Mouse (Mus musculus) layer of hippocampus, postnatal 25 days (tissue): Measurements from ENCODE around the gene Zg16. TPM values are rescaled to one million over a fixed set of nuclear protein-coding genes. Genes with fewer than 3 reads are reported as not detected.
A peak's percentile ranks its signal among the peaks of the same experiment; 100 is the strongest.
"Not testable (repeated sequence)": the region's sequence is repeated elsewhere in the genome, so short reads cannot be mapped to it uniquely, and the experiment has no call there.

ENCODE experiments used
- DNase-seq, 2 experiments: peaks; one replicate each; pipeline ENCODE4 v3.0.0; 2022; ENCODE audit warnings: mixed read lengths in 2 of 2, low spot score in 1 of 2; ENCODE audit errors: extremely low spot score in 1 of 2
- total RNA-seq, 2 experiments: library from RNA; stranded (reverse); gene quantifications; 2 replicates each; pipeline ENCODE4 v1.2.3; 2021

The Zg16 gene
- total RNA-seq, 2 experiments from 2014 or later = not detected

- peak; percentile 57 to 71 for DNase-seq
Measured at GRCm38 (mm10) chr7:127104560-127105332, 17.6 kb upstream of the Zg16 start.

GRCm38 (mm10) chr7:127103960-127104359 is 16.8 kb upstream of the Zg16 start:
- no peak for DNase-seq

DNA sequence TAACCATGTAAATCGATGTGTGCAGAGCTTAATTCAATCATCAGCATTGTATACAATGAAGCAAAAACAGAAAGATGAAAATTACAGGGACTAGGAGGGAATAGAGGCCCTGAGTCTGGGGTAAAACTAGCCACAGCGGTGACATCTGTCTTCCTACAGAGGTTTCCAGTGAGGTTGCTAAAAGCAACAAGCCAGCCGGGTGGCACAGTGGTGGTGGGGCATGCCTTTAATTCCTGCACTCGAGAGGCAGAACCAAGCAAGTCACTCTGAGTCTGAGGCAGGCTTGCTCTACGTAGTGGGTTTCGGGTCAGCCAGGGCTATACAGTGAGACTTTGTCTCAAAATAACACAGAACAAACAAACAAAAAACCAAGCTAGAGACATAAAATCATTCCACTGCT is 15.0 kb upstream of the Zg16 start:
- no peak for DNase-seq

GRCm38 (mm10) chr7:127101451-127102016 is 14.4 kb upstream of the Zg16 start:
- no peak for DNase-seq

- DNase-seq = no peak
Measured at GRCm38 (mm10) chr7:127099528-127099927, 12.4 kb upstream of the Zg16 start.

DNA sequence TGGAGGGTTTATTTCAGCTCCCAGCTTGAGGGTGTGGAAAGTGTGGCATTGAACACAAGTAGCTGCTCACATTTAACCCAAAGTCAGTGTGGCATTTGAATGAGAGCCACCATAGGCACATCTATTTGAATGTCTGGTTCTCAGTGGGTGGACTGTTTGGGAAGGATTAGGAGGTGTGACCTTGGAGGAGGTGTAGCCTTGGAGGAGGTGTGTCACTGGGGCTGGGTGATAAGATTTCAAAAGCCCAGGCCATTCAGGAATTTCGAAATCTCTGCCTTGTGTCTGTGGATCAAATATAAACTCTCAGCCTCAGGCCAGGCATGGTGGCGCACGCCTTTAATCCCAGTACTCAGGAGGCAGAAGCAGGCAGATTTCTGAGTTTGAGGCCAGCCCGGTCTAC is 11.8 kb upstream of the Zg16 start:
- DNase-seq = no peak

GRCm38 (mm10) chr7:127098521-127098920 is 11.4 kb upstream of the Zg16 start:
- no peak for DNase-seq

- DNase-seq = no peak
Measured at GRCm38 (mm10) chr7:127096456-127096855, 9.3 kb upstream of the Zg16 start.

DNA sequence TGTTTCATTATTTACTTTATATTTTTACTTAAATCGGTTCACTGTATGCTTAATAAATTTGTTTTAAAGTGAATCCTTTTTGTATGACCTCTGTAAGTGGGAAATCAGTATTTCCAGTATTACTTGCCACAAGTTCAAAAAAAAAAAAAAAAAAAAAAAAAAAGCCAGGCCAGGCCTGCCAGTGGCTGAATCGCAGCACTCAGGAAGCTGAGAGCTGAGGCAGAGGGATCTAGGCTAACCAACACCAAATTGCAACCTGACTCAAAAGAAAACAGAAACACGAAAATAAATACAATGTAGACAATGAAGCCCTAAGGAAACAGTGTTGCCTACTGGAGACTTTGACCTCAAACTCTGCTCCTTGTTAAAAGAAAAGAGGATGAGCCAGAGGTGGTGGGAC is 6.8 kb upstream of the Zg16 start:
- no peak for DNase-seq

DNA sequence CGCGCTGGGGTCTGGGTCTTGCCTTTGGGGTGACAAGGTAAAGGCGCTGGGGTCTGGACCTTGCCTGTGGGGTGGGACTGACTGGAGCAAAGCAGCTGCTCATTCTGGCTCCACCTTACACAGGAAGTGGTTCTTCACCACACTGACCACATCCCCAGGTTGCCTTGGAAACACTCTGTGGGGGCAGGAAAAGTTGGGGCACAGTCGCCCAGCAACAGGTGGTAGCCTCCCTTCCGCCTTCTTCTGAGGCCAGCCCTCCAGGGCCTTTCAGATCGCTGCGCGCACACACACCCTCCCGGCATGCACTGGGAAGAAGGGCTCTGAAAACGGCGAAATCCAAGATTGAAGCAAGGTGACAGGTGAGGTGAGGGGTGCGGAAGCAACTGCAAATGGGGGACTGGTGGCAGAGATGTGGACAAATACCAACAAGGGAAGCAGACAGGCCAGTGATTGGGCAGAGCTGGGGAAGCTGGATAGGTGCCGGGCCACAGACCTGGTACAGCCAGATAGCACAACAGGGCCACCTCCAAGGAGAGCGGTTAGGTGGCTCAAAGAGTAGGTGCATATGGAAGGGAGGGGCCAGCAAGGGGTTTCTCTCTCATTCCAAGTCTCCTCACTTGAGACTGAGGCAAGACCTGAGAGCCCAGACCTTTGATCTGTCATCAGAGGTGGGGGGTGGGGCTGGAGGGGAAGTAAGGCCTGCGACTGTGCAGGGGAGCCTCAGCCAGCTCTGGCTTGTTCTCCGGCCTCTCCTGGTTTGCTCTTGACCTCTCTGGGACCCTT is 4.2 kb upstream of the Zg16 start, which contains the start of gene AI467606:
Gene AI467606 (plus strand): TSS at position 246 of the 783 bp plus-strand sequence.
- no peak for DNase-seq

GRCm38 (mm10) chr7:127090154-127091113 is 3.3 kb upstream of the Zg16 start:
- no peak for DNase-seq

DNA sequence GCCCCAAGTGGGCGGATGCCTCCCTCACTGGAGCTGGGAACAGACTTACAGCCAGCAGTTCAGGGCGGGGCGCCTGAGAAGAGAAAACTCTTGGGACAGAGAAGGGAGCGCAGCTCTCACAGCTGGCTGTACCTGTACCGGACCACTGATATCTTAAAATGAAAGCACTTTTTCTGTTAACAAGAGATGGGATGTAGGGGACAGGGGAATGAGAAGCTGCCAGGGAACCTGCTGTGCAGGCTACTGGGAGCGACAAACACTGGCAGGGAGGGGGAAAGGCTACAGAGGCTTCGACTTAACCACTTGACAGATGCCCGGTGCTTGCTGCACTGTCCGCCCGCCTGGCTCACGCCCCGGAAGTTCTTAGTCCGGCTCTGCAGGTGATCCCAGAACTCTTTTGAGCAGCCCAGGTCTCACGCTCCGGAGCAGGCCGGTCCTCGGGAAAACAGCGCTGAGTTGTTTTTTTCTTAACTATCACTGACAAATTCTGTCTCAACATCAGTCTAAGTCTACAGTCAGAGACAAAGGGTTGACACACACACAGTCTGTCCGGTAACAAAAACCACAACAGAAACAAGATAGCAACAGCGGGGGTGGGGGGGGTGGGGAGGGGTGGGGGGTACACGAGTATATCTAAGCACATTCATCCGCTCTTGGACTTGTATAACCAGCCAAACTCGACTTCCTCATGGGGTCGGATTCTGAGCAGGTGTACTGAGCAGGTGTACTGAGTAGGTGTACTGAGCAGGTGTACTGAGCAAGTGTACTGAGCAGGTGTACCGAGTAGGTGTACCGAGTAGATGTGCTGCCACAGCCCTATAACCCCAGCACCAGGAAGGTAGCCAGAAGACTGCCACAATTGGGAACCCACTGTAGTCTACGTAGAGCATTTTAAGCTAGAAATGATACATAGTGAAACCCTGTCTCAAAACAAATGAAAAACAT is 2.0 kb upstream of the Zg16 start:
- DNase-seq = no peak

DNA sequence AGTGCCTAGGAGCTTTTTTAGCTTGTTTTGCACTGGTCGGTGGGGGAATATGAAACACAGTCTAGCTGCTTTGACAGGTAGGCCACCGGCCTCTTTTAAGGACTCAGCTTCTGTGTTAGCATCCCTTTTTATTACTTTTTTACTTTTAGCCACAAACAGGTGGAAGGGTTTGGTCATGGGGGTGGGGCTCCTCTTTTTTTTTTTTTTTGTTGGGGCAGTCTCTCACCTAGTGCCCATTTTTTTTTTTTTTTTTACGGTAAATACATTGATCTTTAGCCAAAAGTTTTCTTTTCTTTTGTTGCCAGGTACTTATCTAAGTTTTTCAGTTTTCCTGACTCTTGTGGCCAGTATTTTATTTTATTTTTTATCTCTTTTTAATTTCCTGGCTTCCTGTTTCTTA is 955 bp upstream of the Zg16 start:
- no peak for DNase-seq

DNA sequence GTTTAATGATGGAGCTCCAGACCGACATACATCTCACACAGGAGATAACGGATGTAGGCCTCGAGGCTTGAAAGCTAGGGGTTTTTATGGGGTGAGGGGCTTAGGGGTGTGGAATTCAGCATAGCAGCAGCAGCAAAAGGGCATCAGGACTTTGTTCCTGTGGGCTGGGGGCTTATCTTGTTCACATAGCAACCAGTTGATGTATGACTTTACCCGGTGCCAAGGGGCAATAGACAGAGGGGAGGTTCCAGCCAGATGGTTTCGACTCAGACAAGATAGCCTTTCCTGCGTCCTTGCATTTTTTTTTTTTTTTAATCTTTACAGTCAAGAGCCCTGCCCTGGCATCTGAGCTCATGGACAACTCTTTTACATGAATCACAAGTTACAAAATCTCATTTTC is 1.4 kb downstream of the Zg16 start:
- DNase-seq = not testable (repeated sequence)

DNA sequence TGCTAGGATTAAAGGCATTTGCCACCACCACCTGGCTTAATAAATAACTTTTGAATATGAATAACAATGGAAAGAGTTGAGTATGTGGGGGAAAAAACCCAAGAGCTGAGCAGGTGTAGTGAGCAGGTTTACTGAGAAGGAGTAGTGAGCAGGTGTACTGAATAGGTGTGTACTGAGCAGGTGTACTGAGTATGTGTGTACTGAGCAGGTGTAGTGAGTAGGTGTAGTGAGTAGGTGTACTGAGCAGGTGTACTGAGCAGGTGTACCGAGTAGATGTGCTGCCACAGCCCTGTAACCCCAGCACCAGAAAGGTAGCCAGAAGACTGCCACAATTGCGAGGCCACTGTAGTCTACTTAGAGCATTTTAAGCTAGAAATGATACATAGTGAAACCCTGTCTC is 2.3 kb downstream of the Zg16 start:
- DNase-seq = no peak

- no peak for DNase-seq
Measured at GRCm38 (mm10) chr7:127083689-127084088, 3.4 kb downstream of the Zg16 start.

- no peak for DNase-seq
Measured at GRCm38 (mm10) chr7:127082995-127083394, 4.1 kb downstream of the Zg16 start.

DNA sequence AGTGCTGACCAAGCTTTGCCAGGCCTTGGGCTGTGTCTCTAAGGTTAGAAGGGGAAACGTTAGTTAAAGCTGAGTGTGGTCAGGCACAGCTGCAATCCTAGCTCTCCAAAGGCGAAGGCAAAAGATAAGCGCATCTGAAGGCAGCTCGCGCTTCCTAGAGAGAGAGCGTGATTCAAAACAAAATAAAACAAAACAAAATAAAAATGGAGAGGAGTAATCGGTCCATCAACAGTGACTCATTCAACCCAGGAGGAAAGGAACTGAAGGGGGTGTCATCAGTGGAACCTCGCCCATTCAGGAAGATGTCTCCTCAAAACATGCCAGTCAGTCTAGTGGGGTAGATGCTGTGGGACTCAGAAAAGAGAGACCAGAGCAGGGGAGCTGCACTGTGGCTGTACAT is 4.9 kb downstream of the Zg16 start:
- DNase-seq = no peak

GRCm38 (mm10) chr7:127080045-127080444 is 7.1 kb downstream of the Zg16 start:
- no peak for DNase-seq
